Mouse (Mus musculus) ovary, postnatal 36 days (tissue): Measurements from ENCODE around the gene Mtor.

Experiments used
- DNase-seq: peaks from one replicate; pipeline ENCODE4 v3.0.0; 2022; ENCODE audit warnings: low spot score, mixed read lengths

Mtor gene

GRCm38 (mm10) chr4:148448179-148448852 is at the start of gene Mtor:
TSS of gene Mtor (plus strand) at chr4:148448611.
- peak; percentile 91 for DNase-seq

GRCm38 (mm10) chr4:148399437-148400094 is 48.8 kb upstream of the Mtor start:
- DNase-seq, result no peak

- DNase-seq, result no peak
Measured at GRCm38 (mm10) chr4:148403402-148403801, 45.0 kb upstream of the Mtor start.

DNA sequence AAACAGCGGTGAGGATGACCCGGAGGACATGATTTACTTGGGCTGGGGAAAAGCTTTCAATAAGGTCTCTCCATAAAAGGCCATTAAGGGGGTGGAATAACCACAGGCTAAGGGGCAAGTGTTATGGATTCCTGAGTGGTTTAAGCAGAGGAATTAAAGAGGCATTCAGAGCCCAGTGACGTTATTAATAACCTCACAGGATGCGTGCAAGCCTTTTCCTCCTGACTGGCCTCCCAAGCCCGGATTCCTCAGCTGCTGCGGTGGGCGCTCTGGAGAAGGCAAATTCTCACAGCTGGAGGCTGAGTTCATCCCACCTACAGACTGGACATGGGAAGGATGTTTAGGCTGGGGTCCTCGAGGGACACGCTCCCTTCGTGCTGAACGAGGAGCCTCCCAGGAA is 43.7 kb upstream of the Mtor start:
- no peak for DNase-seq

DNA sequence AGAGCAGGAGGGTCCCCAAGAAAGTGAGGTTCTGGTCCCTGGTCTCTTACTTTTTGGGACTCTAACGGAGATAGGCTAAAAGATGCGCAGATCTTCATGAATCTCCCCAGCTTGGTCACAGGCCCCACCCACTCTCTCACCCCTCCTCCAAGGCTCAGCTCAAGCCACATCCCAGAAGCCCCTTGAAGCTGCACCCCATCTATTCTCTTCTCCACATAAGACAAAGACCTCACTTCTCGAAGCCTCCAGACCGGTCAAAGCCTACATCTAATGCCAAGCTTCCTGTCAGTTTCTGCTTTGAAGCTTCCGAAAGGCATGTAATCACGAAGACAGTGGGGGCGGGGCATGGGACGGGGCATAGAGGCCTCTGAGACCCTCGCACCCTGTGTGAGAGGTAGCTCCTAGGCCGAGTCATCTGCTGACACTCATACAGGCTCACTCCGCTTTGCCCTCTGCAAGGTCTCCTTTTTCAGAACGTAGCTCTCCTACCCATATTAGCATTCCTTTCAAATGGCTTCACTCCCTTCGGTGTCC is 43.1 kb upstream of the Mtor start:
- no peak for DNase-seq

DNA sequence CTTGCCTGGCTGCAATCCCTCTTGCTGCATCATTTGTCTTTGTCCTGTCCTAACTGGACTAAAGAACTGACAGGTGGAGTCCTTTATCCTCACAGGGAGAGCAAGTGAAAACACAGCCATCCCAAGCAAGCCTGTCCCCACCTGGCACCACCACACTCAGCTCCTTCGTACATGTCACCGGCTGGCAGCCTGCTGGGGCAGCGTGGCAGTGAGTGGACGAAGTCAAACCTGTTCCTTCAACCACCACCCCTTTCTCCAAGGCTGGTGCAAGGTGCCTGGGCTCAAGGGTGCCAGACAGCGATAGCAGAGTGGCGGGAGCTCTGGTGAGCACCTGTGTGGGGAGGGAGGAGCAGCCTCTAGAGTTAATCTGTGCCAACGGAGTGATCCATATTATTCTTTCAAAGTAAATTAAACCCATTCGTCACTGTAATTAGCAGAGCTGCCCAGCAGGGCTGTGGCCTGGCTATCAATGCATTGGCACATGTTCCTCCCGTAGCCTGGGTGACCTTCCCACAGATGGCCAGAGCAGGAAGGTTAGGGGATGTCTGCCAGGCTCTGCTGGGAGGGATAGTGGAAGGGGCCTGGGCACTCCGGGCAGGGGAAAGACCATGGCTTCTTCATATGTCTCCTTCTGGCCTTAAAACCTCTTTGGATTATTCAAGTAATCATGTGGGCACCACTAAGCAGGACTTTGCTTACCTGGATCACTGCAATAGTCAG is 40.0 kb upstream of the Mtor start:
- no peak for DNase-seq

DNA sequence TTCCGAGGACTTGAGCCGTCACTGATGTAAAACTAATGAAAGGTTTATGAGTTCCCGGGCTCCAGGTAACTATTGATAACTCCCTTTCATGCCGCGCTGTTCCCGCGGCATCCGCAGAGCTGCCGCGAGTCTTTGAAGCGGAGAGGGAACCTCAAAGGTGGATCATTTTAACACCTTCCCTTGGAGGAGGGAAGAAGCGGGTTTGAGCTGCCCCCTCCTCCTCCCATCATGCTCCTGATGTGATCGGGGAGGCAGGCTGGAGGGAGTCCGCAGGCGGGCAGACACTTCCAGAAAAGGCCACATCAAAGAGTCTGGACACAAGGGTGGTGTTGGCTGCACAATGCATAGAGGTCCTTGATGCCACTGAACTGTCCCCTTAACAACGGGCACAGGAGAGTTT is 32.8 kb upstream of the Mtor start:
- DNase-seq, result no peak

- DNase-seq, result no peak
Measured at GRCm38 (mm10) chr4:148417074-148417526, 31.3 kb upstream of the Mtor start.

GRCm38 (mm10) chr4:148417559-148417958 is 30.9 kb upstream of the Mtor start:
- DNase-seq, result no peak

DNA sequence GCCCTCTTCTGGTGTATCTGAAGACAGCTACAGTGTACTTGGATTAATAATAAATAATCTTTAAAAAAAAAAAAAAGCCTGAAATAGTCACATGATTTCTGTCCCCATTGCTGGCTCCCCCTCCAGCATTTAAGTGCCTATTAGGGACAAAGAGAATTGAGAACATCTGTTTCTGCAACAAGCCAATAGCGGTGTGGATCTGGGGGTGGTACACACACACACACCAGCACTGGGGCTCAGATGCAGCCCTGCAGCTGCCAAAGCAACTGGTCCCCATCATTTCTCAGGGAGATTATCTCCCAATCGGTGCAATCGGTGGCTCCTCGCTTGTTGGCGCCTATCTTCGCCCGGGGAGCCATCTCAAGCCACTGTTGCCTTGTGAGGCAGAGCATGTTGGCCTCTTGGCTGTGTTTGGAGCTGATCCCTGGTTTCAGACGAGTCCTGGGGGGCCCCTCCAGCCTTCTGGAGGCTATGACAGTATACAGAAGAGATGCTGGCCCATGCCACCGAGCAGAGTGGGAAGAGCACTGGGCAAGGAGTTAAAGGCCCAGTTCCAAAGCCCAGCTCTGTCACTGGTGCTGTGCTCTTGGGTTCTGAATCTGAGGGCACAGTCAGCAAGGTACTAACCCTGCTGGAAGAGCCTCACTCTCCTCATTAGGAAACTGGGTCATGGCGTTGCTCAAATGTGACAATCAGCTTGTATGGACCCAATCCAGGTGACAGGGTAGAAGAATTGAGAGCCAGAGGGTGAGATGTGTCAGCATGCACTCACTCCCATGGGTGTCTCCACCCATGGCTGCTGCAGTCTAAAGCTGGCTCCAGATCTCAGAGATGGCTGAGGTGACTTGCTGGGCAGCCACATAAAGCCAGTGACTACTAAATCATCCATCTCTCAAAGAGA is 21.2 kb upstream of the Mtor start:
- DNase-seq, result no peak

- DNase-seq, result no peak
Measured at GRCm38 (mm10) chr4:148428544-148428943, 19.9 kb upstream of the Mtor start.

DNA sequence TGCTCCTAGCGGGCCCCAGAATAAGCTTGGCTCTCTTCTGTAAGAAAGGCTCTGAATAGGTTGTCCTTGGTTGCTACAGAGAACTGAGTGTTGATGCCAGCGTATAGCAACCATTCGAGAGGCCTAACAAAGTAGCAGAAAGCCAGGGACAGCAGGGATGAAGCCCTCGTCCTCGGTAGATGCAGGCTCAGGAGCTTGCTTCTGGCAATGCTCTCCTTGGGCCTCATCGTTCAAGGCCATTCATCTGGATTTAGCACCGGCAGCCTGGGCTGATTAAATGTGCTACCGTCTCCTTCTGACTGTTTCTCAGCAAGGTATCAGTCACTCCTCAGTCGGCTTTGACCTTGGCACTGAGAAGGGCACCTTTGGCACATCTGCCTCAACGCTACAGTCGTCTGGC is 19.3 kb upstream of the Mtor start:
- DNase-seq, result no peak

GRCm38 (mm10) chr4:148429686-148430085 is 18.7 kb upstream of the Mtor start:
- peak; percentile 64 for DNase-seq

GRCm38 (mm10) chr4:148430880-148431519 is 17.4 kb upstream of the Mtor start:
- DNase-seq, result no peak

DNA sequence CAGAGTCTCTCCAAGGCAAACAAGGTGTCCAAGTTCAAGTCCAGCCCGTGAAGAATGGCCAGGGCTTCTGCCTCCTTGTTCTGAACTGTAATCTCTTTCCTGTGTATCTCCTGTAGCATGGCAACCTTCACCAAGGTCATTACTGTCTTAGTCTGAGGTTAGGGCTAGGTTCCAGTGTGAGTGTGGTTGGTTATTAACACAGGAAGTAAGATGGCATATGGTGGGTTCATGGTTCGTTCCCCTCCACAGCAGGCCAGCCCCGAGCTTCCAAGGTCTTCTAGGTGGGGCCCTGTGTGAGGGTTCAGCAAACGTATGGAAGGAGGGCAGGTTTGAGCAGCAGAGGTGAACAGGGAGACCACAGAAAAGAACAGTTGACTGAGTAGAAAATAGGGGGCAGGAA is 15.9 kb upstream of the Mtor start:
- DNase-seq, result no peak

DNA sequence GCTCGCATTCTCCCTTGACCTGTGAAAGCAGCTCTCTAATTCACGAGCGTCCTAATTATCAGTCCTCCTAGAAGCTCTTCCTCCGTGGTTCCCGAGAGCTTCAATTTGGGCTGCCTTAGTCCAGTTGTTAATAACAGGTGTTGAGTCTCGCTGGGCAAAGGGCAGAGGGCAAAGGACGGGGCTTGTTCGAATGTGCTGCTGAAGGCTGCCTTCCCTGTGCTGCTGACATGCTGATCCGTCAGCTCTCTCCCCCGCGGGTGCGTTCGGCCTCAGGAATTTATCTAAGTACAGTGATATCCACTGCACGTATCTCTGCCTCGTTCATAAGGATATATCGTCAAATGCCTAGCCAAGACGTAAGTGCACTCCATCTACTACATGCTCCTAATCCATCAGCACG is 15.1 kb upstream of the Mtor start:
- no peak for DNase-seq

GRCm38 (mm10) chr4:148433813-148434212 is 14.6 kb upstream of the Mtor start:
- DNase-seq, result no peak

- no peak for DNase-seq
Measured at GRCm38 (mm10) chr4:148434554-148434953, 13.9 kb upstream of the Mtor start.

GRCm38 (mm10) chr4:148435106-148435505 is 13.3 kb upstream of the Mtor start:
- no peak for DNase-seq

GRCm38 (mm10) chr4:148435657-148436330 is 12.6 kb upstream of the Mtor start:
- no peak for DNase-seq

GRCm38 (mm10) chr4:148441931-148442330 is 6.5 kb upstream of the Mtor start:
- DNase-seq, result no peak
